8 mouse cellular contexts compared by ENCODE assay signal in genomic region chr10:95266041-95266762, GRCm38 (mm10). TPM values are rescaled to one million over a fixed set of nuclear protein-coding genes. Genes with fewer than 3 reads are reported as not detected.
DNase-seq lines count a peak whose midpoint lies in the region; ATAC-seq and TF ChIP-seq lines count a peak whose summit lies in the region.
"Had no signal": no experiment of that assay in that cellular context is flagged by ENCODE, and none has a peak within 500 bp of the region (broad histone marks: within the 10 kb centered on the region; RNA-seq: fewer than 3 reads in every experiment).

No protein-coding gene starts in this region.

- peaks cover 5% of the 10 kb centered on the region; the same call in 1 of the 2 replicates for H3K27me3 ChIP-seq in testis, adult 2 months (ENCODE audit: control insufficient read depth, insufficient read depth, low read length)
- peaks cover 5% of the 10 kb centered on the region; the same call in 1 of the 2 replicates for H3K27me3 ChIP-seq in forebrain, embryonic 16.5 days (replicated peaks; ENCODE audit: control insufficient read depth, insufficient read depth, low read length)
- no peaks in the 10 kb centered on the region for H3K27me3 ChIP-seq in lung, embryonic 14.5 days (ENCODE audit: insufficient read depth, low read length)

- H3K4me3 ChIP-seq in testis, adult 2 months (ENCODE audit: control insufficient read depth, low read depth, low read length): no peak overlapping the region
- no peak overlapping the region for H3K4me3 ChIP-seq in forebrain, embryonic 16.5 days (replicated peaks; ENCODE audit: low read length)
- no peak overlapping the region for H3K4me3 ChIP-seq in lung, embryonic 14.5 days (ENCODE audit: low read depth, low read length)

- no peak for TF ChIP-seq POLR2A in testis, adult 2 months (IDR thresholded peaks at IDR 0.05; ENCODE audit: control insufficient read depth, low read depth, low read length)

- H3K36me3 ChIP-seq in testis, adult 2 months (ENCODE audit: control insufficient read depth, insufficient read depth, low read length): no peaks in the 10 kb centered on the region
- no peaks in the 10 kb centered on the region for H3K36me3 ChIP-seq in forebrain, embryonic 16.5 days (ENCODE audit: control insufficient read depth, insufficient read depth)
- no peaks in the 10 kb centered on the region for H3K36me3 ChIP-seq in lung, embryonic 14.5 days (ENCODE audit: insufficient read depth)
- H3K36me3 ChIP-seq: kidney, embryonic 15.5 days had no signal

- TF ChIP-seq CTCF in testis, adult 2 months (IDR thresholded peaks at IDR 0.05; ENCODE audit: control insufficient read depth, insufficient read depth, insufficient replicate concordance, low read depth, low read length): no peak
- TF ChIP-seq CTCF in lung, embryonic 14.5 days (IDR thresholded peaks at IDR 0.05; ENCODE audit: low read depth): no peak

- H3K27ac ChIP-seq in testis, adult 2 months (ENCODE audit: control insufficient read depth, insufficient read depth, low read depth, low read length): 0 out of 2 replicates have a peak overlapping the region, but pooled peaks have one; percentile 47
- H3K27ac ChIP-seq in forebrain, embryonic 16.5 days (ENCODE audit: low read length): no peak overlapping the region
- peak overlapping the region; percentile 4; the same call in 1 of the 2 replicates for H3K27ac ChIP-seq in lung, embryonic 14.5 days (ENCODE audit: low read depth)
- H3K27ac ChIP-seq: kidney, embryonic 15.5 days had no signal

- WGBS in forebrain, embryonic 16.5 days: 37% methylated on average over 10 of the region's 10 CpGs
- WGBS in lung, embryonic 14.5 days: 56% methylated on average over 10 of the region's 10 CpGs

- peak overlapping the region; percentile 0; the same call in 1 of the 2 replicates for H3K4me2 ChIP-seq in forebrain, embryonic 16.5 days (ENCODE audit: low read length)
- H3K4me2 ChIP-seq in lung, embryonic 14.5 days: 0 out of 2 replicates have a peak overlapping the region, but pooled peaks have one; percentile 0

- ATAC-seq in forebrain, embryonic 16.5 days: no peak
- ATAC-seq in lung, embryonic 14.5 days (ENCODE audit: insufficient read depth): no peak
- no peak for ATAC-seq in monocyte, adult 5-6 weeks (replicated peaks; ENCODE audit: insufficient number of reproducible peaks, low FRiP score, low TSS enrichment, poor library complexity, severe bottlenecking)

- H3K9ac ChIP-seq in forebrain, embryonic 16.5 days (replicated peaks; ENCODE audit: low read depth, low read length): no peak overlapping the region
- no peak overlapping the region for H3K9ac ChIP-seq in lung, embryonic 14.5 days
- H3K9ac ChIP-seq: kidney, embryonic 15.5 days had no signal

- peaks cover 12% of the 10 kb centered on the region for H3K4me1 ChIP-seq in testis, adult 2 months (ENCODE audit: control insufficient read depth, insufficient read depth, low read length)
- H3K4me1 ChIP-seq in forebrain, embryonic 16.5 days (replicated peaks; ENCODE audit: control insufficient read depth, insufficient read depth, low read length): peaks cover 32% of the 10 kb centered on the region
- peaks cover 4% of the 10 kb centered on the region; the same call in 1 of the 2 replicates for H3K4me1 ChIP-seq in lung, embryonic 14.5 days (ENCODE audit: insufficient read depth)

- no peak for DNase-seq in testis, postnatal 14 days (ENCODE audit: low spot score)
- DNase-seq in lung, embryonic 14.5 days: peak; percentile 45
- DNase-seq in urinary bladder, adult 2 months (ENCODE audit: low spot score): no peak
- DNase-seq in adrenal gland, adult 18-20 months (ENCODE audit: low spot score in 2 of 2): no peak

- no peaks in the 10 kb centered on the region for H3K9me3 ChIP-seq in forebrain, embryonic 16.5 days (ENCODE audit: control insufficient read depth, low read length)
- no peaks in the 10 kb centered on the region for H3K9me3 ChIP-seq in lung, embryonic 14.5 days (ENCODE audit: low read depth, low read length)
- H3K9me3 ChIP-seq: kidney, embryonic 15.5 days had no signal

RNA-seq across cellular contexts. Expression of gene Cradd, which starts 57.7 kb away (rescaled TPM):
- 4.0 and 4.6 TPM in 2 replicates for polyA plus RNA-seq in testis, adult 2 months (2012; rRNA removed)
- polyA plus RNA-seq in forebrain, embryonic 16.5 days (2015; fragmentation: Nextera tagmentation; extraction: Ambion mirVana): 8.3 and 10.4 TPM in 2 replicates
- polyA plus RNA-seq in lung, embryonic 14.5 days (2014; fragmentation: Nextera tagmentation; extraction: Ambion mirVana): 15.6 TPM in 2 replicates
- total RNA-seq in monocyte, adult 5-6 weeks (2017): 3.2 to 12.0 TPM (median 4.6 TPM) in 3 replicates
- polyA plus RNA-seq in urinary bladder, adult 2 months (2012; rRNA removed): 10.7 and 11.4 TPM in 2 replicates
- total RNA-seq in adrenal gland, adult 18-20 months (2021): 1 to 10 TPM; 5.4 to 7.3 TPM
